Mouse (Mus musculus): ENCODE measurements at regions not wholly inside any gene's neighbourhood (a gene's known extent, or its start where the extent isn't known, plus 50 kb on each side); places are given as distances from the start of the nearest gene placed in this dataset.

DNA sequence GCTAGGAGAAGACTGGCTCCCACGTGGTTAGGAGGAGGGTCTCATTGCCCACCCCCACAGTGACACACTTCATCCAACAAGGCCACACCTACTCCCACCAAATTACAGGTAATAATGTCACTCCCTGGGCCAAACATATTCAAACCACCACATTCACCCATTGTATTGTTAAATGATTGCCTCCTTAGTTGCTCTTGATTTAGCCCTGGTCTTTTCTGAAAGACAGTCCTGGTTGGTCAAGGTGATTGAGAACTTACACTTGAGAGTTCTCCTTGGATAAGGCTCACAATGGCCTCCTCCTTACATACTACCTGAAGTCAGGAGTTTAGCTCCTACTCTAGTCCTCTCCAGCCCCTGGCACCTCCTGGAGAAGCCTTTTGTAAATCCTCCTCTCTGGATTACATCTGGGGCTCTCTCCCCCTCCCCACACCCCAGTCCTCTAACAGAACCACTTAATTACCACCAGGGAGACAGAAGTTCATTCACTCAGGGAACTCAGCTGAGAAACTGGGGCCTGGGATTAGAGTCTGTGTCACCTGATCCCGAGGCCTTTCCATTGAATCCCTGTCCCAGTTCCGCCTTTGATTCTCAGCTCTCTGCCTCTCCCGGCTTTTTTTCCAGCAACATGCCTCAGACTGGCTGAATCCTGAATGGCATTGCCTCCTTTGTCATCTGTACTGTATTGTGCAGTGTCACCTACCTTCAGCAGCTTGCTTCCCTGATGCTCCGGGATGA lies 122.3 kb upstream of the Tle3 start:
- Histone ChIP-seq H3K4me3 (ENCODE audit: low read depth, low read length) (no peak overlapping the region), H3K27ac (ENCODE audit: insufficient read depth, low read depth, low read length) (no peak overlapping the region), H3K4me1 (ENCODE audit: control insufficient read depth, insufficient read depth, insufficient read length, low read length) (no peaks in the 10 kb centered on the region), H3K27me3 (ENCODE audit: control insufficient read depth, insufficient read depth, low read length) (no peaks in the 10 kb centered on the region), H3K36me3 (ENCODE audit: control insufficient read depth, insufficient read depth, low read length) (no peaks in the 10 kb centered on the region)
- no peak for TF ChIP-seq POLR2A (IDR thresholded peaks at IDR 0.05; ENCODE audit: low read depth, low read length)
- TF ChIP-seq CTCF (IDR thresholded peaks at IDR 0.05; ENCODE audit: extremely low read depth, insufficient read length, insufficient replicate concordance, low read depth, low read length) = no peak
- WGBS = 75% methylated on average over 5 of the region's 5 CpGs

GRCm38 (mm10) chr9:61251606-61252005 lies 120.6 kb upstream of the Tle3 start:
- 57% methylated on average over 6 of the region's 6 CpGs for WGBS
- H3K36me3 ChIP-seq (ENCODE audit: control insufficient read depth, insufficient read depth, low read length) = no peaks in the 10 kb centered on the region
- no peak overlapping the region for H3K4me3 ChIP-seq (ENCODE audit: low read depth, low read length)
- no peaks in the 10 kb centered on the region for H3K4me1 ChIP-seq (ENCODE audit: control insufficient read depth, insufficient read depth, insufficient read length, low read length)
- no peaks in the 10 kb centered on the region for H3K27me3 ChIP-seq (ENCODE audit: control insufficient read depth, insufficient read depth, low read length)
- TF ChIP-seq CTCF (IDR thresholded peaks at IDR 0.05; ENCODE audit: extremely low read depth, insufficient read length, insufficient replicate concordance, low read depth, low read length) (no peak), POLR2A (IDR thresholded peaks at IDR 0.05; ENCODE audit: low read depth, low read length) (no peak)
- H3K27ac ChIP-seq (ENCODE audit: insufficient read depth, low read depth, low read length) = no peak overlapping the region

DNA sequence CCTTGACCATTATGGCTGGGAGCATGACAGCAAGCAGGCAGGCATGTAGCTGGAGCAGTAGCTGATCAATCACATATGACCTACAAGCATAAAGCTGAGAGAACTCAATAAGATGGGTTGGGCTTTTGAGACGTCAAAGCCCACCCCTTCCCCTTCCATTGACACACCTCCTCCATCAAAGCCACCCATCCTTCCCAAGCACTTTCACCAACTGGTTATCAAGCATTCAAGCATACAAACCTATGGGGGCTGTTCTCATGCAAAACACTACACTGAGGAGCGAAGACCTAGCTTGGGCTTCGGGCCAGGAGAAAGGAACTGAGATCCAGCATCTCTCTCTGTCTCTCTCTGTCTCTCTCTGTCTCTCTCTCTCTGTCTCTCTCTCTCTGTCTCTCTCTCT lies 118.4 kb upstream of the Tle3 start:
- Histone ChIP-seq H3K4me3 (ENCODE audit: low read depth, low read length) (no peak overlapping the region), H3K27ac (ENCODE audit: insufficient read depth, low read depth, low read length) (no peak overlapping the region), H3K4me1 (ENCODE audit: control insufficient read depth, insufficient read depth, insufficient read length, low read length) (peaks cover 2% of the 10 kb centered on the region; the same call in 1 of the 2 replicates), H3K36me3 (ENCODE audit: control insufficient read depth, insufficient read depth, low read length) (no peaks in the 10 kb centered on the region), H3K27me3 (ENCODE audit: control insufficient read depth, insufficient read depth, low read length) (no peaks in the 10 kb centered on the region)
- TF ChIP-seq CTCF (IDR thresholded peaks at IDR 0.05; ENCODE audit: extremely low read depth, insufficient read length, insufficient replicate concordance, low read depth, low read length) = no peak
- no peak for TF ChIP-seq POLR2A (IDR thresholded peaks at IDR 0.05; ENCODE audit: low read depth, low read length)
- WGBS = 67% methylated on average over 3 of the region's 3 CpGs

DNA sequence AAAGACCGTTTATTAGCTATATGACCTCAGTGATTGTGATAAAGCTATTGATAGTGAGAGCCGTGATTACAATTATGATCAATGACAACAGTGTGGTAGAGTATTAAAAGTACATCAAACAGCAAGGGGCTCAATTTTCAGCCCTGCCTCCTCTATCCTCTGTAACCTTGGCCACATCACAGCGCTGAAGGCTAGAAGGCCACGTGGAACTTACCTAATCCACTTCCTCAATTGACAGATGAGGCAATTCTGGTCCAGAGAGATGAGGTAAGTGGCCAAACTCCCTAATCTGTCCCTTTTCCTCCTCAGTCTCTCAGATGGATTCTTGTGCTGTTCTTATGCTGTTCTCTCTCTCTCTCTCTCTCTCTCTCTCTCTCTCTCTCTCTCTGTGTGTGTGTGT lies 114.7 kb upstream of the Tle3 start:
- peaks cover 11% of the 10 kb centered on the region for H3K4me1 ChIP-seq (ENCODE audit: control insufficient read depth, insufficient read depth, insufficient read length, low read length)
- TF ChIP-seq POLR2A (IDR thresholded peaks at IDR 0.05; ENCODE audit: low read depth, low read length) (no peak), CTCF (IDR thresholded peaks at IDR 0.05; ENCODE audit: extremely low read depth, insufficient read length, insufficient replicate concordance, low read depth, low read length) (no peak)
- no peak overlapping the region for H3K4me3 ChIP-seq (ENCODE audit: low read depth, low read length)
- H3K27ac ChIP-seq (ENCODE audit: insufficient read depth, low read depth, low read length) = no peak overlapping the region
- H3K27me3 ChIP-seq (ENCODE audit: control insufficient read depth, insufficient read depth, low read length) = no peaks in the 10 kb centered on the region
- 18% methylated on average over 4 of the region's 4 CpGs for WGBS
- H3K36me3 ChIP-seq (ENCODE audit: control insufficient read depth, insufficient read depth, low read length) = no peaks in the 10 kb centered on the region

- H3K27me3 ChIP-seq (ENCODE audit: control insufficient read depth, insufficient read depth, low read length) = no peaks in the 10 kb centered on the region
- H3K4me1 ChIP-seq (ENCODE audit: control insufficient read depth, insufficient read depth, insufficient read length, low read length) = peaks cover 11% of the 10 kb centered on the region
- TF ChIP-seq CTCF (IDR thresholded peaks at IDR 0.05; ENCODE audit: extremely low read depth, insufficient read length, insufficient replicate concordance, low read depth, low read length) (no peak), POLR2A (IDR thresholded peaks at IDR 0.05; ENCODE audit: low read depth, low read length) (no peak)
- no peaks in the 10 kb centered on the region for H3K36me3 ChIP-seq (ENCODE audit: control insufficient read depth, insufficient read depth, low read length)
- H3K4me3 ChIP-seq (ENCODE audit: low read depth, low read length) = no peak overlapping the region
- H3K27ac ChIP-seq (ENCODE audit: insufficient read depth, low read depth, low read length) = no peak overlapping the region
- 68% methylated on average over 5 of the region's 5 CpGs for WGBS
Observed at GRCm38 (mm10) chr9:61258100-61258499, 114.1 kb upstream of the Tle3 start.

GRCm38 (mm10) chr9:61259421-61260174 lies 112.6 kb upstream of the Tle3 start:
- Histone ChIP-seq H3K27me3 (ENCODE audit: control insufficient read depth, insufficient read depth, low read length) (no peaks in the 10 kb centered on the region), H3K4me1 (ENCODE audit: control insufficient read depth, insufficient read depth, insufficient read length, low read length) (peaks cover 11% of the 10 kb centered on the region), H3K27ac (ENCODE audit: insufficient read depth, low read depth, low read length) (no peak overlapping the region), H3K4me3 (ENCODE audit: low read depth, low read length) (no peak overlapping the region), H3K36me3 (ENCODE audit: control insufficient read depth, insufficient read depth, low read length) (no peaks in the 10 kb centered on the region)
- 40% methylated on average over 7 of the region's 7 CpGs for WGBS
- TF ChIP-seq POLR2A (IDR thresholded peaks at IDR 0.05; ENCODE audit: low read depth, low read length) (no peak), CTCF (IDR thresholded peaks at IDR 0.05; ENCODE audit: extremely low read depth, insufficient read length, insufficient replicate concordance, low read depth, low read length) (no peak)

DNA sequence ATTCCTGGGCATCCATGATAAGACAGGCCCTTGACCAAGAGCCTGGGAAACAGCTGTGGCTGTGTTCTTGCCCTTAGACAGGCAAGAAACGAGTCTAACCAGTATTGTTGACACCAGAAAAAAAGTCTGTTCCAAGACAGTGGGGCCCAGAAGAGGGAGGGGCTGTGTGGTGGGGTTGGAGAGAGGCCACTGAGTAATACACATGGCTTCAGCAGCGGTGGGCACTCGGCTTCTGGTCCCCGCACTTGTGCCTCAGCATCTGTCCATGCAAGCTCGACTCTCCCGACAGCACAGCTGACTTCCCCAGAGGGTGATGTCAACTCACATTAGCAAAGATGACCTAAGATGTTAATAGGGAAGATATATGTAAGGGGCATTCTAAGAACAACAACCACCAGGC lies 110.9 kb upstream of the Tle3 start:
- peaks cover 18% of the 10 kb centered on the region for H3K4me1 ChIP-seq (ENCODE audit: control insufficient read depth, insufficient read depth, insufficient read length, low read length)
- no peak overlapping the region for H3K4me3 ChIP-seq (ENCODE audit: low read depth, low read length)
- no peak overlapping the region for H3K27ac ChIP-seq (ENCODE audit: insufficient read depth, low read depth, low read length)
- no peaks in the 10 kb centered on the region for H3K27me3 ChIP-seq (ENCODE audit: control insufficient read depth, insufficient read depth, low read length)
- TF ChIP-seq POLR2A (IDR thresholded peaks at IDR 0.05; ENCODE audit: low read depth, low read length) = no peak
- no peak for TF ChIP-seq CTCF (IDR thresholded peaks at IDR 0.05; ENCODE audit: extremely low read depth, insufficient read length, insufficient replicate concordance, low read depth, low read length)
- WGBS = 64% methylated on average over 6 of the region's 6 CpGs
- H3K36me3 ChIP-seq (ENCODE audit: control insufficient read depth, insufficient read depth, low read length) = no peaks in the 10 kb centered on the region
